Mouse (Mus musculus) neural tube, embryonic 11.5 days (tissue): ENCODE data around the gene March8. TPM values are rescaled to one million over a fixed set of nuclear protein-coding genes. Genes with fewer than 3 reads are reported as not detected.

Source experiments
- ATAC-seq: fragments of 200-750 bp; cut with Nextera tagmentation; 2 replicates; pipeline ENCODE4 v1.8.0; 2017; ENCODE audit warnings: moderate number of reproducible peaks, mild to moderate bottlenecking, moderate TSS enrichment, moderate library complexity; ENCODE audit not compliant: insufficient read depth, low FRiP score, low TSS enrichment
- DNase-seq: peaks from one replicate; pipeline ENCODE4 v3.0.0-alpha.2; 2015; ENCODE audit warnings: low spot score
- H3K27ac ChIP-seq: fragments of 300-500 bp; sonication (generic); 2 replicates; pipeline ENCODE4 v1.5.1; 2014; ENCODE audit warnings: low read depth, mild to moderate bottlenecking, low read length
- H3K27me3 ChIP-seq: fragments of 300-500 bp; sonication (generic); 2 replicates; pipeline ENCODE4 v1.6.1; 2014; ENCODE audit warnings: mild to moderate bottlenecking, low read length, mixed read lengths; ENCODE audit not compliant: control insufficient read depth, insufficient read depth
- H3K36me3 ChIP-seq: fragments of 300-500 bp; sonication (generic); 2 replicates; pipeline ENCODE4 v1.6.1; 2014; ENCODE audit warnings: mild to moderate bottlenecking, low read length, moderate library complexity, mixed read lengths; ENCODE audit not compliant: control insufficient read depth, insufficient read depth
- H3K4me1 ChIP-seq: fragments of 300-500 bp; sonication (generic); 2 replicates; pipeline ENCODE4 v1.6.1; 2014; ENCODE audit warnings: low read length, mixed read lengths; ENCODE audit not compliant: control insufficient read depth, insufficient read depth
- H3K4me2 ChIP-seq: fragments of 300-500 bp; sonication (generic); 2 replicates; pipeline ENCODE4 v1.6.1; 2014; ENCODE audit warnings: low read depth, mild to moderate bottlenecking, moderate library complexity
- H3K4me3 ChIP-seq: fragments of 300-500 bp; sonication (generic); 2 replicates; pipeline ENCODE4 v1.5.1; 2014; ENCODE audit warnings: low read depth, low read length
- H3K9ac ChIP-seq: fragments of 300-500 bp; sonication (generic); 2 replicates; pipeline ENCODE4 v1.6.1; 2014; ENCODE audit warnings: mild to moderate bottlenecking, low read length
- H3K9me3 ChIP-seq: fragments of 300-500 bp; sonication (generic); 2 replicates; pipeline ENCODE4 v1.6.1; 2016; ENCODE audit warnings: low read length; ENCODE audit not compliant: control insufficient read depth
- WGBS: fragments of 180-500 bp; shearing (Covaris S2); extraction: QIAGEN DNeasy Blood & Tissue Kit; methylation state at CpG from one replicate; pipeline ENCODE4 v1.1.7; 2014; 5-methylcytosine and 5-hydroxymethylcytosine counted together
- polyA plus RNA-seq: library from polyadenylated mRNA; unstranded; fragments of >200 nt; fragmentation: Nextera tagmentation; extraction: Ambion mirVana; gene quantifications from 2 replicates; pipeline ENCODE4 v1.2.1, GENCODE M21; 2014

The March8 gene
- polyA plus RNA-seq, 1 experiment from 2014 or later: 41.6 TPM

- no peaks in the 10 kb centered on the region for H3K36me3 ChIP-seq
- H3K9ac ChIP-seq: no peak overlapping the region
- no peak for DNase-seq
- no peak for ATAC-seq
- no peaks in the 10 kb centered on the region for H3K27me3 ChIP-seq
- H3K9me3 ChIP-seq: no peaks in the 10 kb centered on the region
- H3K4me3 ChIP-seq: no peak overlapping the region
- peaks cover 4% of the 10 kb centered on the region; the same call in 1 of the 2 replicates for H3K4me1 ChIP-seq
- 87% methylated on average over 2 of the region's 2 CpGs for WGBS
- H3K27ac ChIP-seq: no peak overlapping the region
- no peak overlapping the region for H3K4me2 ChIP-seq
These were observed 57.3 kb downstream of the March8 start for GRCm38 (mm10) chr6:116394916-116395648.

- peak; percentile 92 for ATAC-seq
These were observed 59.8 kb downstream of the March8 start for GRCm38 (mm10) chr6:116397621-116398020.

GRCm38 (mm10) chr6:116398136-116398535, 60.3 kb downstream of the March8 start:
- peak; percentile 40 for DNase-seq
- WGBS: 43% methylated on average over 2 of the region's 2 CpGs
- Histone ChIP-seq H3K4me1 (peaks cover 4% of the 10 kb centered on the region; the same call in 1 of the 2 replicates), H3K27ac (peak overlapping the region; percentile 72), H3K4me3 (no peak overlapping the region), H3K9ac (no peak overlapping the region), H3K4me2 (no peak overlapping the region), H3K27me3 (no peaks in the 10 kb centered on the region), H3K36me3 (no peaks in the 10 kb centered on the region), H3K9me3 (no peaks in the 10 kb centered on the region)
- ATAC-seq: peak; percentile 48; the same call in 1 of the 2 replicates

More at GRCm38 (mm10) chr6:116397621-116398020, 59.8 kb downstream of the March8 start:
- Histone ChIP-seq H3K27ac (peak overlapping the region; percentile 72), H3K36me3 (no peaks in the 10 kb centered on the region), H3K9me3 (no peaks in the 10 kb centered on the region), H3K4me1 (peaks cover 4% of the 10 kb centered on the region; the same call in 1 of the 2 replicates), H3K4me3 (no peak overlapping the region), H3K4me2 (no peak overlapping the region), H3K9ac (no peak overlapping the region), H3K27me3 (no peaks in the 10 kb centered on the region)
- peak; percentile 66 for DNase-seq
- WGBS: 31% methylated on average over 6 of the region's 6 CpGs

- DNase-seq (no peak), ATAC-seq (no peak)
- no peak overlapping the region for H3K4me2 ChIP-seq
- 99% methylated on average over 12 of the region's 12 CpGs for WGBS
- no peak overlapping the region for H3K27ac ChIP-seq
- H3K9ac ChIP-seq: no peak overlapping the region
- peaks cover 8% of the 10 kb centered on the region; the same call in 1 of the 2 replicates for H3K4me1 ChIP-seq
- no peaks in the 10 kb centered on the region for H3K36me3 ChIP-seq
- H3K9me3 ChIP-seq: no peaks in the 10 kb centered on the region
- no peak overlapping the region for H3K4me3 ChIP-seq
- no peaks in the 10 kb centered on the region for H3K27me3 ChIP-seq
These were observed 64.1 kb downstream of the March8 start for GRCm38 (mm10) chr6:116401746-116402423.

- Histone ChIP-seq H3K4me3 (no peak overlapping the region), H3K27me3 (no peaks in the 10 kb centered on the region), H3K4me1 (peaks cover 6% of the 10 kb centered on the region; the same call in 1 of the 2 replicates), H3K27ac (no peak overlapping the region), H3K9me3 (no peaks in the 10 kb centered on the region), H3K4me2 (no peak overlapping the region), H3K9ac (no peak overlapping the region), H3K36me3 (no peaks in the 10 kb centered on the region)
- WGBS: 92% methylated on average over 3 of the region's 3 CpGs
- DNase-seq: no peak
- ATAC-seq: no peak
These were observed 64.6 kb downstream of the March8 start for GRCm38 (mm10) chr6:116402426-116402825.

GRCm38 (mm10) chr6:116405243-116405642, 67.4 kb downstream of the March8 start:
- H3K4me2 ChIP-seq: no peak overlapping the region
- no peaks in the 10 kb centered on the region for H3K27me3 ChIP-seq
- no peak overlapping the region for H3K4me3 ChIP-seq
- H3K9me3 ChIP-seq: no peaks in the 10 kb centered on the region
- peak; percentile 65 for ATAC-seq
- H3K4me1 ChIP-seq: 0 out of 2 replicates have a peak, but pooled peaks cover 6% of the 10 kb centered on the region
- no peak overlapping the region for H3K9ac ChIP-seq
- 57% methylated on average over 9 of the region's 9 CpGs for WGBS
- DNase-seq: peak; percentile 58
- H3K36me3 ChIP-seq: peaks cover 2% of the 10 kb centered on the region; the same call in 1 of the 2 replicates
- peak overlapping the region; percentile 53; the same call in 1 of the 2 replicates for H3K27ac ChIP-seq

- no peak overlapping the region for H3K4me2 ChIP-seq
- 0 out of 2 replicates have a peak, but pooled peaks cover 6% of the 10 kb centered on the region for H3K4me1 ChIP-seq
- peaks cover 2% of the 10 kb centered on the region; the same call in 1 of the 2 replicates for H3K36me3 ChIP-seq
- H3K9ac ChIP-seq: no peak overlapping the region
- no peaks in the 10 kb centered on the region for H3K9me3 ChIP-seq
- 86% methylated on average over 5 of the region's 5 CpGs for WGBS
- no peak for DNase-seq
- no peaks in the 10 kb centered on the region for H3K27me3 ChIP-seq
- H3K27ac ChIP-seq: peak overlapping the region; percentile 53; the same call in 1 of the 2 replicates
- no peak for ATAC-seq
- no peak overlapping the region for H3K4me3 ChIP-seq
These were observed 67.9 kb downstream of the March8 start for GRCm38 (mm10) chr6:116405715-116406114.

- Histone ChIP-seq H3K9me3 (no peaks in the 10 kb centered on the region), H3K27ac (no peak overlapping the region), H3K4me2 (no peak overlapping the region), H3K36me3 (peaks cover 2% of the 10 kb centered on the region; the same call in 1 of the 2 replicates), H3K4me1 (0 out of 2 replicates have a peak, but pooled peaks cover 6% of the 10 kb centered on the region), H3K9ac (no peak overlapping the region), H3K27me3 (no peaks in the 10 kb centered on the region), H3K4me3 (no peak overlapping the region)
- DNase-seq (no peak), ATAC-seq (no peak)
- 79% methylated on average over 2 of the region's 2 CpGs for WGBS
These were observed 68.3 kb downstream of the March8 start for GRCm38 (mm10) chr6:116406152-116406551.
